10 mouse cellular contexts compared by ENCODE assay signal in the genomic region with DNA sequence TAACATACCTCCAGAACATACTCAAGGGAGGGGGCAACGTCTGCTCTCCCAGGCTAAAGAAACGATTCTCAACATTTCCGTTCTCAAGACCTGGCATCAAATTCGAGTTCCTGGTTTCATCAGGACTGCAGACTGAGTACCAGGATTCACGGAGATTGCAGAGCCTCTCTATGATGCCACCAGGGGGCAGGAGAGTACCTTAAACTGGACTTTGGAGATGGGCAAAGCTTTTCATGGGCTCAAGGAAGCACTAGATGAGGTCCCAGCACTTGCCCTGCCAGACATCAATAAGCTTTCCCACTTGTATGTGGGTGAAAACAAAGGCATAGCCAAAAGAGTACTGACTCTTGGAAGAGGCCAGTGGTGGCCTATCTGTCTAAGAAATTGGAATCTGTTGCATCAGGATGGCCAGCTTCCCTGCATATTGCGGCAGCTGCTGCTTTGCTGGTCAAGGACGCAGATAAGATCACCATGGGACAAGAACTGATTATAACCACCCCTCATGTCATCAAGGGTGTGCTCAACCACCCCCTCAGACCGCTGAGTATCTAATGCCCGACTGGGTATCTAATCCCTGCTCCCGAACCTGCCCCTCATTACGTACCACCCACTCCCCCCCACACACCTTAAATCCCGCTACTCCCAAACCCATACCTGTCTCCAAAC. TPM values are rescaled to one million over a fixed set of nuclear protein-coding genes. Genes with fewer than 3 reads are reported as not detected.
DNase-seq lines count a peak whose midpoint lies in the region; ATAC-seq and TF ChIP-seq lines count a peak whose summit lies in the region.
"Had no signal": no experiment of that assay in that cellular context is flagged by ENCODE, and none has a peak within 500 bp of the region (broad histone marks: within the 10 kb centered on the region; RNA-seq: fewer than 3 reads in every experiment).

No protein-coding gene starts in this region.

- H3K4me2 ChIP-seq in liver, embryonic 12.5 days: no peak overlapping the region
- H3K4me2 ChIP-seq in intestine, postnatal 0 days (replicated peaks; ENCODE audit: low read depth): no peak overlapping the region
- H3K4me2 ChIP-seq: embryonic facial prominence, embryonic 12.5 days; stomach, embryonic 15.5 days had no signal

- 40% methylated on average over 12 of the region's 12 CpGs for WGBS in liver, embryonic 12.5 days (ENCODE audit: insufficient replicate concordance)
- 48% methylated on average over 12 of the region's 12 CpGs for WGBS in cerebellum, adult 2 months
- 44% methylated on average over 12 of the region's 12 CpGs for WGBS in intestine, postnatal 0 days

- no peak overlapping the region for H3K27ac ChIP-seq in liver, embryonic 12.5 days
- H3K27ac ChIP-seq in cerebellum, adult 2 months (ENCODE audit: insufficient read depth, low read length): no peak overlapping the region
- no peak overlapping the region for H3K27ac ChIP-seq in intestine, postnatal 0 days (ENCODE audit: low read depth, low read length)
- H3K27ac ChIP-seq: embryonic facial prominence, embryonic 12.5 days; stomach, embryonic 15.5 days had no signal

- intact Hi-C loops in left cerebral cortex, postnatal 36 days (cut with DNase I): loop anchor here (5.0 kb wide), 1 partner anchor 117 kb away; a partner anchor contains a TSS

- peak; percentile 71 for DNase-seq in liver
- DNase-seq in cerebellum, adult 2 months: peak; percentile 74 to 79
- peak; percentile 84 to 88 for DNase-seq in frontal cortex, postnatal 36 days (ENCODE audit: low spot score in 2 of 2)
- DNase-seq in left cerebral cortex, postnatal 36 days (ENCODE audit: low spot score in 2 of 2): peak; percentile 70 to 81
- peak; percentile 62 for DNase-seq in ovary, postnatal 10 days (ENCODE audit: low spot score)
- peak; percentile 68 for DNase-seq in thymus, postnatal 14 days

- no peaks in the 10 kb centered on the region for H3K36me3 ChIP-seq in liver, embryonic 12.5 days
- no peaks in the 10 kb centered on the region for H3K36me3 ChIP-seq in intestine, postnatal 0 days (ENCODE audit: control insufficient read depth, insufficient read depth)
- H3K36me3 ChIP-seq: embryonic facial prominence, embryonic 12.5 days; stomach, embryonic 15.5 days had no signal

- no peak for TF ChIP-seq POLR2A in cerebellum, adult 2 months (IDR thresholded peaks at IDR 0.05; ENCODE audit: borderline replicate concordance, insufficient read depth, low read length)

- H3K4me3 ChIP-seq in liver, embryonic 12.5 days: no peak overlapping the region
- H3K4me3 ChIP-seq in cerebellum, adult 2 months (replicated peaks; ENCODE audit: insufficient read depth, low read depth, low read length): no peak overlapping the region
- H3K4me3 ChIP-seq in intestine, postnatal 0 days (ENCODE audit: low read depth, low read length): no peak overlapping the region
- H3K4me3 ChIP-seq: embryonic facial prominence, embryonic 12.5 days; stomach, embryonic 15.5 days had no signal

- no peaks in the 10 kb centered on the region for H3K9me3 ChIP-seq in liver, embryonic 12.5 days (replicated peaks)
- no peaks in the 10 kb centered on the region for H3K9me3 ChIP-seq in intestine, postnatal 0 days (ENCODE audit: control insufficient read depth)
- H3K9me3 ChIP-seq: embryonic facial prominence, embryonic 12.5 days; stomach, embryonic 15.5 days had no signal

- H3K27me3 ChIP-seq in liver, embryonic 12.5 days (replicated peaks): no peaks in the 10 kb centered on the region
- no peaks in the 10 kb centered on the region for H3K27me3 ChIP-seq in cerebellum, adult 2 months (ENCODE audit: control insufficient read depth, insufficient read depth, low read length)
- H3K27me3 ChIP-seq in intestine, postnatal 0 days (replicated peaks; ENCODE audit: control insufficient read depth, insufficient read depth, low read length): no peaks in the 10 kb centered on the region
- H3K27me3 ChIP-seq: embryonic facial prominence, embryonic 12.5 days; stomach, embryonic 15.5 days had no signal

- no peaks in the 10 kb centered on the region for H3K4me1 ChIP-seq in liver, embryonic 12.5 days
- H3K4me1 ChIP-seq in cerebellum, adult 2 months (ENCODE audit: control insufficient read depth, insufficient read depth, low read length): no peaks in the 10 kb centered on the region
- no peaks in the 10 kb centered on the region for H3K4me1 ChIP-seq in intestine, postnatal 0 days (replicated peaks; ENCODE audit: control insufficient read depth, insufficient read depth, low read length)
- H3K4me1 ChIP-seq: embryonic facial prominence, embryonic 12.5 days; stomach, embryonic 15.5 days had no signal

- no peak for ATAC-seq in liver, embryonic 12.5 days
- ATAC-seq in intestine, postnatal 0 days: no peak; the same call in 1 of the 2 replicates

- peak; percentile 87 for TF ChIP-seq CTCF in cerebellum, adult 2 months (IDR thresholded peaks at IDR 0.05; ENCODE audit: borderline replicate concordance, insufficient read depth, low read depth, low read length)
- peak; percentile 95 for TF ChIP-seq CTCF in intestine, postnatal 0 days (IDR thresholded peaks at IDR 0.05; ENCODE audit: low read depth)

- H3K9ac ChIP-seq in liver, embryonic 12.5 days: no peak overlapping the region
- no peak overlapping the region for H3K9ac ChIP-seq in intestine, postnatal 0 days (ENCODE audit: low read depth, low read length)
- H3K9ac ChIP-seq: embryonic facial prominence, embryonic 12.5 days; stomach, embryonic 15.5 days had no signal

RNA-seq across cellular contexts. Expression of a gene that starts 33.3 kb away (rescaled TPM):
- 5.4 and 5.7 TPM in 2 replicates for polyA plus RNA-seq in liver, embryonic 12.5 days (2016; fragmentation: Nextera tagmentation; extraction: Ambion mirVana)
- 16.2 and 18.9 TPM in 2 replicates for polyA plus RNA-seq in cerebellum, adult 2 months (2012; rRNA removed)
- polyA plus RNA-seq in intestine, postnatal 0 days (2015; fragmentation: Nextera tagmentation; extraction: Ambion mirVana): 8.7 and 9.5 TPM in 2 replicates
- total RNA-seq in left cerebral cortex, postnatal 36 days (2021): 10 to 100 TPM; 12.2 to 12.9 TPM
